Mouse (Mus musculus): ENCODE results near the gene Vmn1r211. TPM values are rescaled to one million over a fixed set of nuclear protein-coding genes. Genes with fewer than 3 reads are reported as not detected.
"Not testable (repeated sequence)": the region's sequence is repeated elsewhere in the genome, so short reads cannot be mapped to it uniquely, and the experiment has no call there.

The Vmn1r211 gene
- polyA plus RNA-seq (2012; ENCODE audit: insufficient read depth, insufficient read length, missing spikeins), result not detected in 2 replicates

GRCm38 (mm10) chr13:22857461-22857860 lies at the start of gene Vmn1r211:
Vmn1r211 (minus strand) TSS chr13:22857561.
- H3K4me1 ChIP-seq (ENCODE audit: control insufficient read depth, insufficient read depth, low read length), result no peaks in the 10 kb centered on the region
- TF ChIP-seq CTCF (IDR thresholded peaks at IDR 0.05; ENCODE audit: low read depth, low read length) (no peak), POLR2A (IDR thresholded peaks at IDR 0.05; ENCODE audit: borderline replicate concordance, low read depth, low read length) (no peak)
- H3K4me3 ChIP-seq (ENCODE audit: insufficient read depth, low read length), result no peak within 1 kb of the TSS
- H3K27ac ChIP-seq (ENCODE audit: insufficient read depth, low read depth, low read length), result no peak within 1 kb of the TSS

- no peaks in the 10 kb centered on the region for H3K4me1 ChIP-seq (ENCODE audit: control insufficient read depth, insufficient read depth, low read length)
- H3K4me3 ChIP-seq (ENCODE audit: insufficient read depth, low read length), result no peak within 1 kb of the TSS
- H3K27ac ChIP-seq (ENCODE audit: insufficient read depth, low read depth, low read length), result no peak within 1 kb of the TSS
- no peak for TF ChIP-seq POLR2A (IDR thresholded peaks at IDR 0.05; ENCODE audit: borderline replicate concordance, low read depth, low read length)
- no peak for TF ChIP-seq CTCF (IDR thresholded peaks at IDR 0.05; ENCODE audit: low read depth, low read length)
These were observed 26.7 kb upstream of the Vmn1r211 start, which contains the start of gene Vmn1r212 for GRCm38 (mm10) chr13:22884105-22884504. Vmn1r212 (minus strand) TSS chr13:22884205.

DNA sequence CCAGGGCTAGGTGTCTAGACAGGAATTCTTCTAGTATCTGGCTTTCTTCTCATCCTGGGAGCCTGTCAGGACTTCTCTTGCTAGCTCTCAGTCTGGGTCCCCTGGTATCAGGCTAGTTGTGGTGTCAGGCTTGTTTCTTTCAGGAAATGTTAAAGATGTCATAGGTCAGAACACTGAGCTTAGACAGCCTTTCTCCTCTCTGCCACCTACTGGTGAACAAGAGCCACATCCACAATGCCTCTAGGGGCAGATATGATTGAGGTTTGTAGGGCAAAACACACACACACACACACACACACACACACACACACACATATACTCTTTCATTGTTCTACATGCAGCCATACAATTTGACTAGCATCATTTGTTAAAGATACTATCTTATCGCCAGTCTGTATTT lies 21.9 kb upstream of the Vmn1r211 start:
- no peak overlapping the region for H3K4me3 ChIP-seq (ENCODE audit: insufficient read depth, low read length)
- TF ChIP-seq CTCF (IDR thresholded peaks at IDR 0.05; ENCODE audit: low read depth, low read length), result no peak
- TF ChIP-seq POLR2A (IDR thresholded peaks at IDR 0.05; ENCODE audit: borderline replicate concordance, low read depth, low read length), result no peak
- H3K4me1 ChIP-seq (ENCODE audit: control insufficient read depth, insufficient read depth, low read length), result no peaks in the 10 kb centered on the region
- H3K27ac ChIP-seq (ENCODE audit: insufficient read depth, low read depth, low read length), result no peak overlapping the region

DNA sequence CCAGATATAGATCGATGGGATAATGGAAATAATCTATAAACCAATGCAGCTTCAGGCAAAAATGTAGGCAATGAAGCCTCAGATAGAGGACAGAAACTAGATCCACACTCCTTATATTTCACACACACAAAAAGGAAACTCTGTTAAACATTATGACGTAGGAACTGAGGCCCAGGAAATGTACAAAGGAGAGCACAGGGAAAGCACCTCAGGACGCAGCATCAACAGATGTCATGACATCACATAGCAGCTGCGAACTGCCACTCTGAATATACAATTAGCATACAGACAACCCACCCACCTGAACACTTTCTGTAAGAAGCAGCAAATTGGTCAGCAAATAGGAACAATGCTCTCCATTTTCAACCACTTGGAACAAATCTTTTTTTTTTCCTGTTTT lies 2.6 kb downstream of the Vmn1r211 start:
- TF ChIP-seq CTCF (IDR thresholded peaks at IDR 0.05; ENCODE audit: low read depth, low read length) (no peak), POLR2A (IDR thresholded peaks at IDR 0.05; ENCODE audit: borderline replicate concordance, low read depth, low read length) (no peak)

GRCm38 (mm10) chr13:22846798-22847197 lies 10.6 kb downstream of the Vmn1r211 start:
- H3K27ac ChIP-seq (ENCODE audit: insufficient read depth, low read depth, low read length), result no peak overlapping the region
- H3K4me3 ChIP-seq (ENCODE audit: insufficient read depth, low read length), result no peak overlapping the region
- H3K4me1 ChIP-seq (ENCODE audit: control insufficient read depth, insufficient read depth, low read length), result no peaks in the 10 kb centered on the region
- TF ChIP-seq CTCF (IDR thresholded peaks at IDR 0.05; ENCODE audit: low read depth, low read length), result no peak
- no peak for TF ChIP-seq POLR2A (IDR thresholded peaks at IDR 0.05; ENCODE audit: borderline replicate concordance, low read depth, low read length)

More for the DNA sequence above, 2.6 kb downstream of the Vmn1r211 start:
- Histone ChIP-seq H3K4me1 (ENCODE audit: control insufficient read depth, insufficient read depth, low read length) (no peaks in the 10 kb centered on the region), H3K27ac (ENCODE audit: insufficient read depth, low read depth, low read length) (no peak overlapping the region), H3K4me3 (ENCODE audit: insufficient read depth, low read length) (no peak overlapping the region)

DNA sequence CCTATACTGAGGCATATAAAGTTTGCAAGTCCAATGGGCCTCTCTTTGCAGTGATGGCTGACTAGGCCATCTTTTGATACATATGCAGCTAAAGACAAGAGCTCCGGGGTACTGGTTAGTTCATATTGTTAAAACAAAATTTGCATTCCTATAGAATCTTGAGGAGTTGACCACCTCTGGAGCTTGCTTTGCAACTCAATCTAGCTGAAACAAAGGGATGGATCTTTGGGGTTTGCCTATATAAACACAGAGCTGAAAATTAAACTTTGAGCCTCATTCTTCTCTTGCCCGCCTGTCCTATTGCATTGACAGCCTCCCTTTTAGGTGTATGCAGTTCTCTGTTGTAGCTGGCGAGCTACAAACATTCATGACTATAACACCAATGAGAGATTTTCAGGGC lies 13.1 kb downstream of the Vmn1r211 start:
- not testable (repeated sequence) for H3K4me1 ChIP-seq (ENCODE audit: control insufficient read depth, insufficient read depth, low read length); H3K27ac ChIP-seq (ENCODE audit: insufficient read depth, low read depth, low read length); H3K4me3 ChIP-seq (ENCODE audit: insufficient read depth, low read length)

DNA sequence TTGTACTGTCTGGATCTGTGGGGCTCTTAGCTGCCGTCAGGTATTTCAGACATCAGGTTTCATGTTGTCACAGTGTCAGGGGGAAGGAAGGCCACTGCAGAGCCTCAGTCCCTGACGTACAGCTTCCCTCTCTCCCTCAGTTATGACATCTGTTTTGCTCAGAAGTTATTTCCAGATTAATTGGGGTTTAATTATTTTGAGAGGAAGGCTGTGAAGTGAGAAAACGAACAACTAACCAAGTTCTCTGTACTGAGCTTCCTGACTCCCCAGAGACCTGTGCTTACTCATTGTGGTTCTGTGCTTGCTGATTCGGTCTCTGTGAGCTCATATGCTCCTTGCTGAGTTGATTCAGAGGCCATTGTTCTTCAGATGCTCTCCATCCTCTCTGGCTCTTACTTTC lies 26.1 kb downstream of the Vmn1r211 start, which contains the start of gene Vmn1r210:
TSS of gene Vmn1r210 (minus strand) at position 101 of the 400 bp plus-strand sequence.
- TF ChIP-seq POLR2A (IDR thresholded peaks at IDR 0.05; ENCODE audit: borderline replicate concordance, low read depth, low read length), result no peak
- no peak for TF ChIP-seq CTCF (IDR thresholded peaks at IDR 0.05; ENCODE audit: low read depth, low read length)
- Histone ChIP-seq H3K4me3 (ENCODE audit: insufficient read depth, low read length) (no peak within 1 kb of the TSS), H3K4me1 (ENCODE audit: control insufficient read depth, insufficient read depth, low read length) (no peaks in the 10 kb centered on the region), H3K27ac (ENCODE audit: insufficient read depth, low read depth, low read length) (no peak within 1 kb of the TSS)

- not testable (repeated sequence) for H3K4me1 ChIP-seq (ENCODE audit: control insufficient read depth, insufficient read depth, low read length); H3K27ac ChIP-seq (ENCODE audit: insufficient read depth, low read depth, low read length); H3K4me3 ChIP-seq (ENCODE audit: insufficient read depth, low read length)
These were observed 28.0 kb downstream of the Vmn1r211 start for GRCm38 (mm10) chr13:22829395-22829794.

GRCm38 (mm10) chr13:22821601-22822000 lies 35.8 kb downstream of the Vmn1r211 start:
- not testable (repeated sequence) for H3K27ac ChIP-seq (ENCODE audit: insufficient read depth, low read depth, low read length); H3K4me1 ChIP-seq (ENCODE audit: control insufficient read depth, insufficient read depth, low read length); H3K4me3 ChIP-seq (ENCODE audit: insufficient read depth, low read length)

DNA sequence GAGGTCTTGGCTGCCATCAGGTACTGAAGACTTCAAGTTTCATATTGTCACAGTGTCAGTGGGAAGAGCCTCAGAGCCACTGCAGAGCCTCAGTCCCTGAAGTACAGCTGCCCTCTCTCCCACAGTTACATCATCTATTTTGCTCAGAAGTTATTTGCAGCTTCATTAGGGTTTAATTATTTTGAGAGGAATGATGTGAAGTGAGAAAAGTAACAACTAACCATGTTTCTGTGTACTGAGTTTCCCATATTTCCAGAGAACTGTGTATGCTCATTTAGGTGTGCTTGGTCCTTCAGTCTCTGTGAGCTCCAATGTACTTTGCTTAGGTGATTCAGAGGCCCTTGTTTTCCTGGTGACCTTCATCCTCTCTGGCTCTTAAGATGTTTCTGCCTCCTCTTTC lies 47.8 kb downstream of the Vmn1r211 start, which contains the start of gene Vmn1r209:
TSS of gene Vmn1r209 (minus strand) at position 101 of the 400 bp plus-strand sequence.
- H3K4me1 ChIP-seq (ENCODE audit: control insufficient read depth, insufficient read depth, low read length); H3K4me3 ChIP-seq (ENCODE audit: insufficient read depth, low read length); H3K27ac ChIP-seq (ENCODE audit: insufficient read depth, low read depth, low read length): not testable (repeated sequence)

Other genes with a start within 250 kb of the Vmn1r211 start
- gene Vmn1r206, start 233.3 kb downstream of the Vmn1r211 start, polyA plus RNA-seq (2012; ENCODE audit: insufficient read depth, insufficient read length, missing spikeins), result 0.31 TPM in 1 of 2 replicates, not detected in the other
- gene Vmn1r207-ps, start 127.9 kb downstream of the Vmn1r211 start, polyA plus RNA-seq (2012; ENCODE audit: insufficient read depth, insufficient read length, missing spikeins), result 0.20 TPM in 1 of 2 replicates, not detected in the other
- 0.33 TPM in 1 of 2 replicates, not detected in the other for gene Vmn1r208, start 80.2 kb downstream of the Vmn1r211 start, polyA plus RNA-seq (2012; ENCODE audit: insufficient read depth, insufficient read length, missing spikeins)
- not detected in 2 replicates for gene Vmn1r209, start 47.9 kb downstream of the Vmn1r211 start, polyA plus RNA-seq (2012; ENCODE audit: insufficient read depth, insufficient read length, missing spikeins)
- gene Vmn1r210, start 26.2 kb downstream of the Vmn1r211 start, polyA plus RNA-seq (2012; ENCODE audit: insufficient read depth, insufficient read length, missing spikeins), result not detected in 2 replicates
- not detected in 2 replicates for gene Vmn1r212, start 26.6 kb upstream of the Vmn1r211 start, polyA plus RNA-seq (2012; ENCODE audit: insufficient read depth, insufficient read length, missing spikeins)
- gene Vmn1r213, start 150.1 kb upstream of the Vmn1r211 start, polyA plus RNA-seq (2012; ENCODE audit: insufficient read depth, insufficient read length, missing spikeins), result not detected in 2 replicates
- gene Vmn1r214, start 172.9 kb upstream of the Vmn1r211 start, polyA plus RNA-seq (2012; ENCODE audit: insufficient read depth, insufficient read length, missing spikeins), result not detected in 2 replicates
- not detected in 2 replicates for gene Vmn1r215, start 210.5 kb upstream of the Vmn1r211 start, polyA plus RNA-seq (2012; ENCODE audit: insufficient read depth, insufficient read length, missing spikeins)

Measured in bone marrow macrophage, adult 2 months (primary cell).